Mouse (Mus musculus) left cerebral cortex, adult 8-10 months (tissue): Measurements from ENCODE around the gene Olfr1443. TPM values are rescaled to one million over a fixed set of nuclear protein-coding genes. Genes with fewer than 3 reads are reported as not detected.

Source experiments
- DNase-seq, 2 experiments: peaks; one replicate each; pipeline ENCODE4 v3.0.0; 2022; ENCODE audit warnings: low spot score in 2 of 2
- total RNA-seq, 4 experiments: library from RNA; stranded (reverse); gene quantifications; 2 replicates each; pipeline ENCODE4 v1.2.4; 2022

The Olfr1443 gene
- total RNA-seq, 4 experiments from 2014 or later: not detected

- DNase-seq: no peak
Measured at GRCm38 (mm10) chr19:12731950-12732349, 54.0 kb downstream of the Olfr1443 start.

Other genes with a start within 250 kb of the Olfr1443 start
- gene Mpeg1, start 217.3 kb upstream of the Olfr1443 start, total RNA-seq: 10 to 100 TPM in 2 of 4 experiments, 1 to 10 TPM in 2; 9.2 to 86.4 (median 32.6) TPM
- 10 to 100 TPM; 33.0 to 35.3 (median 34.1) TPM for gene Dtx4, start 176.7 kb upstream of the Olfr1443 start, total RNA-seq
- gene Fam111a, start 132.4 kb upstream of the Olfr1443 start, total RNA-seq: 1 to 10 TPM; 1.3 to 3.1 (median 1.8) TPM
- under 1 TPM in 1 of 4 experiments, not detected in 3; 0.14 TPM for gene Gm4952, start 78.1 kb upstream of the Olfr1443 start, total RNA-seq
- not detected for gene Glyat, start 44.8 kb upstream of the Olfr1443 start, total RNA-seq
- gene Olfr1442, start 7.7 kb upstream of the Olfr1443 start, total RNA-seq: not detected
- not detected for gene Keg1, start 17.7 kb downstream of the Olfr1443 start, total RNA-seq
- gene Cntf, start 87.5 kb downstream of the Olfr1443 start, total RNA-seq: 1 to 10 TPM; 3.2 to 4.3 (median 3.4) TPM
- gene Zfp91, start 118.0 kb downstream of the Olfr1443 start, total RNA-seq: 10 to 100 TPM; 85.2 to 96.0 (median 91.8) TPM
- gene Lpxn, start 118.1 kb downstream of the Olfr1443 start, total RNA-seq: 1 to 10 TPM; 1.5 to 3.8 (median 2.1) TPM
- gene Gm5244, start 168.6 kb downstream of the Olfr1443 start, total RNA-seq: not detected
- not detected for gene Olfr1444, start 179.2 kb downstream of the Olfr1443 start, total RNA-seq
- not detected for gene Olfr1445, start 205.7 kb downstream of the Olfr1443 start, total RNA-seq
- not detected for gene Olfr1446, start 215.4 kb downstream of the Olfr1443 start, total RNA-seq
- not detected for gene Olfr1447, start 225.6 kb downstream of the Olfr1443 start, total RNA-seq
- not detected for gene Olfr1448, start 246.3 kb downstream of the Olfr1443 start, total RNA-seq